Mouse (Mus musculus) thymus, adult 2 months (tissue): ENCODE results near the gene Srsf4.

Experiments used
- CTCF ChIP-seq: fragments of 200-500 bp; IDR thresholded peaks from 2 replicates; pipeline ENCODE4 v1.5.1; 2012; ENCODE audit warnings: mild to moderate bottlenecking, control low read depth, low read length, moderate library complexity, borderline replicate concordance; ENCODE audit not compliant: control insufficient read depth, poor library complexity, insufficient read depth; ENCODE audit errors: extremely low read depth
- POLR2A ChIP-seq: fragments of 200-500 bp; IDR thresholded peaks from 2 replicates; pipeline ENCODE4 v1.6.1; 2012; ENCODE audit warnings: mild to moderate bottlenecking, low read length, control low read depth, moderate library complexity; ENCODE audit not compliant: control insufficient read depth, poor library complexity, insufficient read depth; ENCODE audit errors: extremely low read depth

DNA sequence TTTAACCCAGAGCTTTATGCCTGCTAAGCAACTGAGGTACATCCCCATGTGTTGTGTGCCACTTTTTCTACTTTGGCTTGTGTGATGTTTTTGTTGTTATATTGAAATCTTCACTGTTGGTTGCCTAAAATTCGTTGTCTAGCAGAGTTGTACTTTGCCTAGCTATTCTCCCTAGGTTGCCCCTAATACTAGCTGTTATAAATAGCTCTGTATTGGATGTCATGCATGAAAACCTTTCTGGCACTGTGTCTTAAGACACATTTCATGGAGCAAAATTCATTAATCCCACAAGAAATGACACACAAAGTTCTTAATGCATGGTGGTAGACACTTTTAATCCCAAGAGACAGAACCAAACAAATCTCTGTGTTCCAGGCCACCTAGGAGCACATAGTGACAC lies 6.3 kb downstream of the Srsf4 start:
- TF ChIP-seq CTCF (no peak), POLR2A (no peak)
